Mouse (Mus musculus) right cerebral cortex, postnatal 10 days (tissue): ENCODE data around the gene Rab25.
A peak's percentile ranks its signal among the peaks of the same experiment; 100 is the strongest.
"Not testable (repeated sequence)": the region's sequence is repeated elsewhere in the genome, so short reads cannot be mapped to it uniquely, and the experiment has no call there.

Experiments
- DNase-seq, 2 experiments: peaks; one replicate each; pipeline ENCODE4 v3.0.0; 2021; ENCODE audit warnings: low spot score in 2 of 2

The Rab25 gene

DNA sequence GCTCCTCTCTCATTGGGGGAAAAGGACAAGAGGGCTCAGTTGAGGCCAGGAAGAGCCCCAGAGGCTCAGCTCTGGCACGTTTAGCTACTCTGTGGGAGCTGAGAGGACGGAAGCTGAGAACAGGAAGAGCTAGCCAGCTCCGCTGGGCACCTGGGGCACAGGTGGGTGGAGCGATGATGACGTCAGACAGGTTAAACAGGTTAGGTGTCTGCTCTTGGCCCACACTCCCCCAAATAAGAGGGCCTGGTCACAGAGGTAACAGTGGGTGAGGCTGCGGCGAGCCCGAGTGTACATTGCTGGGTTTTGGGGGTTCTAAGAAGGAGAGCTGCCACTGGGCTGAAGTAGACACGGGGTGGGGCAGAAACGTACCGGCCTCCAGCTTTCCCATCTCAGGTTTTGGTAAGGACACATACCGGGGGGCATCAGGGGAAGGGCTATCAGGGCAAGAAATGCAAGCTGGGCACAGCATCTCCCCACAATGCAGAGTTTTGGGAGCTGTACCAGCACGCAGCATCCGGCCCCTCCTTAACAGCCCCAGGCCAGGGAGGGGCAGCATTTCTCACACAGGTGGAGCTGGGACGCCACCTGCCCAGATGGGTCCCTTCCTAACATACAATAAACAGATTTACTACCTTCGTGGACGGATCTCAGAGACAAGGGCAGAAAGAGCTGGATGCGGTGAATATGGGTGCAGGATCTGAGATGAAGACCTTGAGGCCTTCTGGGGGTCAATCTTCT, at the start of gene Rab25:
TSS of gene Rab25 (minus strand) at position 121 of the 738 bp plus-strand sequence.
- no peak for DNase-seq

DNA sequence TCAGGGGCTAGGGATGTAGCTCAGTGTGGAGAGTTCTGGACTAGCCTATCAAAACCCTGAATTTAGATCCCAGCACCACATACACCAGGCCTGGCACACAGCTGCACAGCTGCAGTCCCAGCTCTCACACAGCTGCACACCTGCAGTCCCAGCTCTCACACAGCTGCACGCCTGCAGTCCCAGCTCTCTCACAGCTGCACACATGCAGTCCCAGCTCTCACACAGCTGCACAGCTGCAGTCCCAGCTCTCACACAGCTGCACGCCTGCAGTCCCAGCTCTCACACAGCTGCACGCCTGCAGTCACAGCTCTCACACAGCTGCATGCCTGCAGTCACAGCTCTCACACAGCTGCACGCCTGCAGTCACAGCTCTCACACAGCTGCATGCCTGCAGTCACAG, 48.4 kb upstream of the Rab25 start:
- not testable (repeated sequence) for DNase-seq

DNA sequence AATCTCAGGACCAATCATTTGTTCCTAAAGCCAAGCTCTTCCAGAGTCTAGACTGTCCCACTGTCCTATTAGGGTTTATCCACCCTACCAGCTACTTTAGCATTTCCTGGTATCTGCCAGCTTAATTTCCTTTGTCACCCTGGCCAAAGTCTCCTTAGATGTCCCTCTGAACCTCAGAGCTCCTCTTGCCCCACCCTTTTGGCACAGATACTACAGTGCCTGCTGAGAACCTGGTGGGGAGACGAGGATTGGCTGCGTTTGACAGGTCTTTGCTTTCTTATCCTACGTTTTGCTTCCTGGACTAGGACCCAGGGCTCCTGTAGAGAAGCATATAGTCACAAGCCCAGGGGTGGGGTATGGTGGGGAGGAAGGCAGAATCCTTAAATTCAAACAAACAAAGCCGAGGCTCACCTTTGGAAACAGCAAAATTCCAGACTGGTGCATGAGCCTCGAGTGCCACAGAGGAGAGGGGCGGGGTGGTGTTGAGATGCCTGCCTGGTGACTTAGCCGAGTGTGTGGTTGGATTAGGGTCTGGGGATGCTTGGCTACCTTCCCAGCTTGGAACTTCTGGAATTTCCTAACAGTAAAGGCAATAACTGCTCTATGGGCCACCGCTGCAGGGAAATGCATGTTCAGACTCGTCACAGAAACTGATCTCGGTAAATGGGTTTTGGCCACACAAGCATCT, 45.9 kb upstream of the Rab25 start:
- no peak for DNase-seq

DNA sequence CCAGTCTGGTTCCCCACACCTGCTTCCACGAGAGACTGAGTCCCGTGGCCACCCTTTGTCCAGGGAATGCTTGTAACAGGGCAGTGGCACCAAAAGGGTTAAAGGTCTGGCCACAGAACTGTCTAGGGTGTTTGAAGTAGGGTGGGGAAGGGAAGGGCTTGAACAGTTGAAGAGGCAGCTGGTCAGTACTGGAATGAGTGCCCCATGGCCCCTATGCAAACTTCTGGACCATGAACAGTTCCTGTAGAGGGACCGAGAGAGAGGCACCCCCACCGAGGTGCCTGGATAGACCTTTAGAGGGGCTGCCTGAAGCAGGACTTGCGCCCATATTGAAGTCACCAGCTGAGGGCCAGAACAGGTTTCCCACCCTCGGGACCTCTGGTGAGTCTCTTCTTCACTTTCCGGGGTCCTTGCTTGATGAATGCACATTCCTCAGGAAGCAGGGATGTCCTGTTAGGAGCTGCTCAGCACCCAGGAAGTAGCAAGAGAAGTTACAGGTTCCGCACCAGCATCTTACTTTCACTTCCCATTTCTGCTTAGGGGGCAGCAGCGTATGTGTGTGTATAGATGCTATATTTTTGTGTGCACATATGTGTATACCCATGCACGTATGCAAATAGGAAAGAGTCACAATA, 45.0 kb upstream of the Rab25 start:
- DNase-seq = no peak

DNA sequence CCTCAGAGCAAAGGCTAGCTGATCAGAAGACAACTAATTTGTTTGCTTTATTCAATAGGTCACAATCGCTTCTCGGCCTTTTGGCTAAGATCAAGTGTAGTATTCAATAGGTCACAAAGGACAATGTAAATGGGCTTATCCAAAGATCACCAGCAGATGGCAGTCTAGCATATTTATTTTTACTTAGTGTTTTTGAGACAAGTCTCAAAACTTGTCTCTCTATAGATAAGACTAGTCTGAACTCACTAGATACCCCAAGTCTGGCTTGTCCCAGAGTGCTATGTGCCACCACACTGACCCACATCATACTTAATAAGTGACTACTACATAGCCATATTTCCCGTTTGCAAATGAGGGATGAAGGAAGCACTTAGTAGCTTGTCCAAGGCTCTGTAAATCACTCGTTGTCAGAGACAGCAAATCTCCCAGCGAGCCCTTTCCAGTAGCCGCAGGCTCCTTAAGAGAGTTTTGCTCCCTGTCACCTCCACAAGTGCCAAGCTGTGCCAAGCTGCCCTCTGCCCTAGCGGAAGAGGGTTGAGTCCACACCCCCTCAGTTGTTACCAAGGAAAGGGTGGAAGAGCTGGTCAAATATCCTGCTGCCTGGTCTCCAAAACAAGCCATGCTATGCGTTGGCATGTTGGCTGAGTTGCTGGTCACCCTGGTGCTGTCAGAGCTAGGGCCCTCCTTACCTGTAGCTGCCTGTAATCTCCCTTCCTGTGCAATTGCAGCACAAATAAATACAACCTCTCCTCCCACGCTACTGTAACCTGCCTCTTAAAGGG, 44.0 kb upstream of the Rab25 start:
- DNase-seq = no peak

DNA sequence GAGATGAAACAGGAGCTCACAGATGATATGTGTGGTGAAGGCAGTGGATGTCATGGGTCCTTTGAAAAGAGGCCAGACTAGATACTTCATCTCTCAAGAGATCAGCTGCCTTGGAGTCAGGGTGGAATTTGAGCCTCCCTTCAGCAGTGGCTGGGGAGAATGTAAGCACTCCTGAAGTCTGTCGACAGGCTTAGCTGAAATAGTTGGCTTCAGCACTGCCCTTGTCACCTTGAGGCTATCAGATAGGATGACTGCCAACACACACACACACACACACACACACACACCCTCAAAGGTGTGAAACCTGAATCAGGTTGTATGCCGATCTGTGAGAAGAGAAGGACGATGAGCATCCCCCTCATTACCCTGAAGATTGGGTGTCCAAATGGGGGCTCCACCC, 42.9 kb upstream of the Rab25 start:
- DNase-seq = no peak

DNA sequence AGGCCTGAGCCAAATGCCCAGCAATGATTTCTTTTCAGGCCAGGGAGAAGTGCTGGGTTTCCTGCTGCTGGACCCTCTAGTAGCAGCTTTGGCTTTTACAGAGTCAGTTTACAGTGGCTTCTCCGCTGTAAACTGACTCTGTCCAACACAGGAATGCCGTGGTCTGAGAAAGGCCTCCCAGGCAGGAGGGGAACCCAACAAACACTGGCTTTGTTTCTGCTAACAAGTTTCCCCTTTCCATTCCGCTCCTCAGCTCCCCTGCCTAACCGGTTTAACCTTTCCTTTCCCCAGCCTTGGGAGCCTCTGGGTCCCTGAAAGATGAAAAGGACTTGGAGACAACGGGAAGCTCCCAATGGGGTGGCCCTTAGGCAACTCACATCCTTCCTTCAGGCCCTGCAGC, 42.1 kb upstream of the Rab25 start:
- DNase-seq = no peak

DNA sequence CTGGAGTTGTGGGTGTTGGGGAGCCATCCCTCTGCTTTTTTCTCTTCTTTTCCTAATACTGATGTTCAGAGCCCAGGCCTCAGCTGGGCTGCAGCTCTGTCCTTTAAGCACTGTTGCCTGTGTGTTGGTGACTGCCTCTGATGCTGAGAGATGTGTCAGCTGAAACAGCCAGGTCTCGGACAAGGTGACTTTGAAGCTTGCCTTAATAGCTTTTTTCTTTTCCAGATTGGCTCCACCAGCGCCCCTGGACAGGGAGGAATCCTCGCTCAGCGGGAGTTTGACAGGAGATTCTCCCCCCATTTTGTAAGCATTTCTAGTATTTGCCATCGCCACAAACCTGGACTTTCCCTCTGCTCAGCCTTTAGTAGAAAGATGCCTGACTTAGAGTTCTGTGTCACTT, 38.5 kb upstream of the Rab25 start:
- DNase-seq = no peak

DNA sequence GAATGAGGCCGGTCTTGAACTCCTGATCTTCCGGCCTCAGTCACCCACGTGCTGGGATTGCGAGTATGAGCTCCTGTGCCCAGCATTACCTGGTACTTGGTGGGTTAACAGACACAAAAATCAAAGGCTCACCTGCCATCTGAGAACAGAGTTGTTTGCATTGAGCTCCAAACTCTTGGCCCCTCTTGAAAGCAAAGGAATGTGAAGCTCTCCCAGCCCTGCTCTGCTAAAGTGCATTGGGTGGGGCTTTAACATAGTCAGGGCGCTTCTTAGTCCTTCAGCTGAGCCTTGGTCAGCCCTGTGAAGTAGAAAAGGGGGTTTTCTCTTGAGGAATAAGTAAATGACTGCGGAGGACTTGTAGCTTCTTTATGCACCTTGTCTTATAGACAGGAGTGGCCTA, 37.7 kb upstream of the Rab25 start:
- no peak for DNase-seq

DNA sequence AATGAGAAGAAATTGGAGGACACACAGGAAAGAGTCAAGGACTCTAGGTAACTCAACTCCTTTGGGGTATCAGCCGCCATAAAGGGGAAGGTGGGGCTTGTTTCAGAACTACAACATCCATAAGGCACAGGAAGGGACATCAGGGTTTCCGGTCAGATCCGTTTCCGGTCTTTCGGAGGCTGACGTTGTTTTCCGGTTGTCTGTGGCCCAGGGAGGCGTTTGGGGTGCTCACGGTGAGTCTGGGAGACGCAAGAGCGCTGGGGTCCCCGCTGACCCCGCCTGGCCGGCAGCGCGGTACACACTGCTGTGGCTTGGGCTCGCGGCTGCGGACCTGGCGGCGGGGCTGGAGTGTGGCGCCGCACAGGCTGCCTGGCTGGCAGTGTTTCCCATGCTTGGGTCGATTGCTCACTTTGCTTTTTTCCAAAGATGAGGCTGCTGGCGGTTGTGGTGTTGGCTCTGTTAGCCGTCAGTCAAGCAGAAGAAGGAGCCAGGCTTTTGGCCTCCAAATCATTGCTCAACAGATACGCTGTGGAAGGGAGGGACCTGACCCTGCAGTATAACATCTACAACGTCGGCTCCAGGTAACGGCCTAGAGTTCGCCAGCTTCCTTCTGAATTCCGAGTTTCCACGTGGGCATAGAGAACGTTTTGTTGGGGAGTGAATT, 31.5 kb upstream of the Rab25 start:
- DNase-seq = peak; percentile 87 to 91

DNA sequence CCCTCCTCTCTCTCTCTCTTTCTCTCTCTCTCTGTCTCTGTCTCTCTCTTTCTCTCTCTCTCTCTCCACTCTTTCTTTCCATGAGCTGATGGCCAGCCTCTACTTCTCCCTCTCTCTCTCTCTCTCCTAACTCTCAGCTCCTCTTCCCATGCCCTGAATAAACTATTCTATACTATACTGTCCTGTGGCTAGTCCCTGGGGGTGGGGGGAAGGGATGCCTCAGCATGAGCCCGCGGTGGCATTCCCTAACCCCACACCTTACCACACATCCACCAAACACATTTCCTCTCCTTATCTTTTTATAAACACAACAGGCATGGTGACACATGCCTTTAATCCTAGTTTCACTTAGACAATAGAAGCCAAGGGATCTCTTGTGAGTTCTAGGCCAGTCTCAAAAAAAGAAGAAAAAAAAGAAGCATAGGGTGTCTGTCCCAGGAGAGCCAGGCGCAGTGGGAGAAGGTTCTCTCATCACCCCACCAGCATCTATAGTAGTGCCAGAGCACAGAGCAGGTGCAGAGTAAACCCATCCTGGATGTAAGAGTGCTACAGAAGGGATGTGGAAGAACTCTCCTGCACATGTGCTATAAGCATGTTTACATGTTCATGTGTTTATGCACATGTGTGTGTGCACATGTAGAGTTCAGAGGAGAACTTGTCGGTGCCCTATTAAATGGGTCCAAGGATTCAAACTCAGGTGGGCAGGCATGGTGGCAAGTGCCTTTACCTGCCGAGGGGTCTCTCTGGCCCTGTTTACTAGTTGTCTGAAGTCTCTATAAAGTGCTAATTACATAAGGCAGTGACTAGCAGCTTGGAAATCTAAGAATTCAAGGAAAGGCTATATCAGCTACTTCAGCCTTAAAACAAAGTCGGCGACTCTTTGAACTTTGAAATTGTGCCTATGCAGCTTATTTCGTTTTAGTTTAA, 30.7 kb upstream of the Rab25 start:
- DNase-seq = no peak

DNA sequence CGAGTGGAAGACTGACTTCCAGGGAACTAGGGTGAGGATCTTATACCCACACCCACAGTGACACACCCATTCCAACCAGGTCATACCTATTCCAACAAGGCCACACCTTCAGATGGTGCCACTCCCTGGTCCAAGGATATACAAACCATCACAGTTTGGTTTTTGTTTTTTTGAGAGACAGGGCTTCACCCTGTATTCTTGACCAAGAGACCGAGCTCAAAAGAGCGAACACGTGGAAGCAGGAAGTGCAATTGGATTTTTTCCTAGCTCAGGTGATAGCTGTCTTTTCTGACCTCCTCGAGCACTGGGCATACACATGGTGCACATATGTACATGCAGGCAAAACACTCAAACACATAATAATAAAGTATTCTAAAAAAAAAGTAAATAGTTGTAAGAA, 29.7 kb upstream of the Rab25 start:
- not testable (repeated sequence) for DNase-seq

DNA sequence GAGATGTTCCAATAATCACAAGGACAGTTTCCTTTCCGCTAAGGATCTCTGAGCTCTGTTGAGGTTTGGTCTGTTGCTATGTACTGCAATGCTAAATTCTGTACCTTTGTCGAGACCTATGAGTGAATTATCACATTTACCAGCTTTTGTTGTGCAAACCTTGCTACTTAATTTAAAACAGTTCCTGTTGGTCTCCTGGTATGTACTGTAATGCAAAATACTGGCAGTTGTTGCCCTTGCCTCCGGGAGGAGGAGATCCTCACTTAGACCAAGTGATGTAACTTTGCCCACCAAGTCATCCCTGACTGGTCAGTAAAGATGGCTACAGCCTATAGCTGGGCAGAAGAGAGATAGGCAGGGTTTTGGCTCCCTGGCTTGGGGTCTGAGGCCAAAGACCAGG, 27.4 kb upstream of the Rab25 start, which contains the start of gene Ssr2:
TSS of gene Ssr2 (plus strand) at position 337 of the 400 bp plus-strand sequence.
- no peak for DNase-seq

DNA sequence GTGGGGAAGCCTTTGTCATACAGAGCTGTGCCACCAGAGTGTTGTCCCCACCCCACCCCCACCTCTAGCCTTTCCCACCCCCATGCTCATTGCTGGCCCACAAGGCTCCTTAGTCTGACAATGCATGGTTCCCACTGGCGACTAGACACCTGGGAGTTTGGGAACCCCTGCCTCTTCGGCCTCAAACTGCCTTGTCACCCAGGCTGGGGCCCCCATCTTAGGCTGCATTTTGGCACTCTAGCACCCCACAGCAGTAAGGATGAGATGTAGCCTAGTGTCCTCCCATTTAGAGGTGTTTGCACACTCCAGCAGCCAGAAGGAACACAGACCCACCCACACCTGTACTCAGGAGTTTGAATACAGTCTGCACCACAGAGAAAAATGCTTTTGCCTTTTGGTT, 25.7 kb upstream of the Rab25 start:
- DNase-seq = no peak

DNA sequence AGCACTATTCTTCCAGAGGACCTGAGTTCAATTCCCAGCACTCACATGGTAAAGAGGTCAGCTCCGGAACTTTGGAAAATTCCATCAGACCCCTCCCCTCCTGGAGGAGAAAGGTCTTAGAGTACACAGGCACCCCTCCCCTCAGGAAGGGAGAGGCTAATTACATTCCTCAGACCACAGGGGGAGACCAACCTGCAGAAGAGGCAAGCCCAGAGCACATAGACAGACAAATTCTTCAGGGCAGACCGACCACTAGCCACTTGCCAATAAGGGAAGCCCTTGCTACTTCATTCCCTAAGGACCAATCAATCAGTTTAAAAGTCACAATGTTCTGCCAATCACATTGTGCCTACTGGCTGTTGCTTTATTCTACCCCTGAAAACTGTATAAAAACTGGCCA, 24.7 kb upstream of the Rab25 start:
- DNase-seq = no peak

DNA sequence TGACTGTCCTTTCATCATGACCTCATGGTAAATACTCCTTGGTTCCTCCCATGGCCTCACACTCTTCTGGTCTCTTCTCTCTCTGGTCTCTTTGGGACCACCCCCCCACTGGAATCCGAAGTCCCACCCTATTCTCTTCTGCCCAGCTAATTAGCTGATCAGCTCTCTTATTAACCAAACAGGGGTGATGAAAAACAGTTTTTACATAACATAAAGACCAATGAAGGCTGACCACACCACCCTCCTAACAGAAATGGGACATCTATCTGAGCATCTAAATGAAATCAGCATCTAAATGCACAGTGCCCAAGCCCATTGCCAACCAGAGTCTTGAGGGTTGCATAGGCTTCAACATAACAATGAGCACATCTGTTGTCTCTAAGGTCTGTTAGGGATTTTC, 23.8 kb upstream of the Rab25 start:
- no peak for DNase-seq

DNA sequence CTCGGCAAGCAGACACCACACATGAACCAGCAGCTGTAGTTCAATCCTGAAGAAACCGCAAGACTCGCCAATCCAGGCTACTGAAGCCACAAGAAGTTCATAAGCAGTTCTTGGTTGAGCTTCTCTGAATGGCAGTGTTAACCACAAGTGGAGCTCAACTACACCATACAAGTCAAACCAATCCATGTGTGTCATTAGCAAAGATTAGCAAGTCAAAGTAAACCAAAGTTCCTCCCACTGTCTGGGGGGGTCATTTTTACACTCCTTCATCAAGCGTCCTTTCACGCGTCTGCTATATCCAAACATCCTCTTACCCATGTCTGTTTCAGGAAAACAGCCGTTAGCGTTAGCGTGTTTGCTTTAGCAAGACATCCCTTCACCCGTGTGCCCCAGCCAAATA, 22.2 kb upstream of the Rab25 start:
- no peak for DNase-seq

DNA sequence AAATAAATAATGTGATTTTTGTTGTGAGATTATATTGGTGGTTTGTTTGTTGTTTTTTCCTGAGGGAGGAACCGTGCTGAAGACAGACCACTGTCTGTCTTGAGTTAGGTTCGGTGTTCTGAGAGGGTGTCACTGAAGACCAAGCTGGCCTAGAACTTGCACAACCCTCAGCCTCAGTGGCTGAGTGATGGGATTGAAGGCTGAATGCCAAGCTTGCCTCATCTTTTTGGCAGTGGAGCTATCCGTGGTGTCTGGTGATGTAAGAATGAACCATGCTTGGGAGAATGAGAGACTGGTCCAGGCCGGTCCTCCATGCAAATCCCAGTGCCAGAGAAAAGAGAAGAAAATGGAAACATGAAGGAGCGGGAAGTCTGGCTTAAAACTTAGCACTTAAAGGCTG, 21.6 kb upstream of the Rab25 start:
- peak in 1 of 2 experiments; percentile 20 for DNase-seq

DNA sequence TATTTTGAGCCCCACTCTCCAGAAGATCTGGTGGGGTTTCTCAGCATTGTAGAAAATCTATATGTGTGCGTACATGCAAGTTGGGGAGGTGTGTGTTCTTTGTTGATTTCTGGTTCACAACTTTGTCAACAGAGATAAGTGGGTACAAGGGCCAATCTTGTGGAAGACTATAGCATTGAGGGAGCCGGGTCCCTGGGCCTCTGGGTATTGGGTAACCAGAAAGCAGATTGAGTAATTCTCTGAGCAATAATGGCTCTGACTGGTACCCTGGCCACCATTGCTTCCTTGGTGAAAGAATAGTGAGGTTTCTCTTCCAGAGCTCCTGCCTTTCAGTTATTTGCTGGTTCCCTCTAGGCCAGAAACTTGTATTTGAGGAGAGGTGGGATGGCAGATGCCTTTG, 21.0 kb upstream of the Rab25 start:
- DNase-seq = no peak

DNA sequence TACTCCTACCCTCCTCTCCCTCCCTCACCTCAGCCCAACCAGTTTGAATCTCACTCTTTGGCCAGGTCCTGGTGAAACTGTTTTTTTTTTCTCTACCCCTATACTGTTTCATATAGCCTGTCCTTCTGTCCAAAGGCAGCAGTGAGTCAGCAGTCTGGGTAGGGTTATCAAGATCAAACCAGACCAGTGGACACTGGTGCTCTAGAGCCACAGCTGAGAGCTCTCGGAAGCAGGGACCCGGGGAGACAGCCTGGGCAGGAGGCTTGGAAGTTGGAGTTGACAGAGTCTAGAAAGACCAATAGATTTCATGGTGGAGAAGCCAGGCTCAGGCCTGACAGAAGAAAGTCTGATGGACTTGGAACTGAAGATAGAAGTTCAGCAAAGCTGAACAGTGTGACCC, 20.5 kb upstream of the Rab25 start:
- DNase-seq = peak in 1 of 2 experiments; percentile 22

DNA sequence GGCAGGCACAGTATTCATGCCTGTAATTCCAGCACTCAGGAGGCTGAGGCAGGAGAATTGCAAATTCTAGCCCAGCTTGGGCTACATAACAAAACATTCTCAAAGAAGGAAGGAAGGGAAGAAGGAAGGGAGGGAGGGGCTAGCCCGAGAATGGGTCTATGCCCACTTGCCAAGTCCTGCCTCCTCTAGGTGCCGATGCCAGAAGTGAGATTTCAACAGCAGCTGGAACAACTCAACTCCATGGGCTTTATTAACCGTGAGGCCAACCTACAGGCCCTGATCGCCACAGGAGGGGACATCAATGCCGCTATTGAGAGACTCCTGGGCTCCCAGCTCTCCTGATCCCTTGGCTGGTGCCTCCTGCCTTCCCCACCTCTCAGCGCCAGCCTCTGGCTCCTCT, 19.8 kb upstream of the Rab25 start:
- DNase-seq = peak in 1 of 2 experiments; percentile 20
